Comparison of ENCODE assay signal across 7 mouse cellular contexts in the genomic region with DNA sequence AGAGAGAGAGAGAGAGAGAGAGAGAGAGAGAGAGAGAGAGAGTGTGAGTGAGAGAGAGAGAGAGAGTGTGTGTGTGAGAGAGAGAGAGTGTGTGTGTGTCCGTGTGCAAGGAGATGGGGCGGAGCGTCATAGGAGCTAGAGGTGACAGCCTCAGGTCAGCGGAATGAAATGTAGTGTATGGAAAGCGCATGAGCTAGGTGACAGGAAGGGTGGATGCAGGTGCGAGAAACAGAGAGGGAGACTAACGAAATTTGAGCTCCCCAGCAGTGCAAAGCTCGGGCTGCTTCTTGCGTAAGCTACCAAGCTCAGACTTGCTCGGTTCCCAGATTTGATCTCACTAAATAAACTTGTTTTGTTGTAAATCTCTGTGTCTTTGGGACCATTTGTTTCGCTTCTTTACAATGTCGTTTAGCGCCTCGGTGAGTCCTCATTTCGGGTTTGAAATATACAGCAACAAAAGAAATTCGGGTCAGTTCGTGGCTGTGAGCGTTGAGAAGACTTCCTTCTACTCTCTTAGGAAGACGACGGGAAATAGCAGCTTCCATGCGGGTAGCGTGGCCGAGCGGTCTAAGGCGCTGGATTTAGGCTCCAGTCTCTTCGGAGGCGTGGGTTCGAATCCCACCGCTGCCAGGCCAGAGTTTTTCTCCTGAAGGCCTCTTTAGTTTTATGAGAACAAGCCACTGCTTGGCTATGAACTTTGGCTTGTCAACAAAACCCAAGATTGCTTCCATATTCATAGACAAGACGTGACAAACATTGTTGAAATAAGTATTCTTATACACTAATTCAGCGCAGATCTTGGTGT. TPM values are rescaled to one million over a fixed set of nuclear protein-coding genes. Genes with fewer than 3 reads are reported as not detected.
A peak's percentile ranks its signal among the peaks of the same experiment; 100 is the strongest.
DNase-seq lines count a peak whose midpoint lies in the region; ATAC-seq and TF ChIP-seq lines count a peak whose summit lies in the region.

No protein-coding gene starts in this region.

- peaks cover 60% of the 10 kb centered on the region for H3K4me1 ChIP-seq in embryonic facial prominence, embryonic 10.5 days
- H3K4me1 ChIP-seq in intestine, postnatal 0 days (replicated peaks; ENCODE audit: control insufficient read depth, insufficient read depth, low read length): 0 out of 2 replicates have a peak, but pooled peaks cover 12% of the 10 kb centered on the region
- peaks cover 58% of the 10 kb centered on the region for H3K4me1 ChIP-seq in midbrain, embryonic 10.5 days

- ATAC-seq in granulocyte monocyte progenitor cell, adult 5-6 weeks (replicated peaks; ENCODE audit: poor library complexity, severe bottlenecking): peak; percentile 22
- ATAC-seq in intestine, postnatal 0 days: peak; percentile 71

- H3K27ac ChIP-seq in embryonic facial prominence, embryonic 10.5 days (replicated peaks): peak overlapping the region; percentile 63
- peak overlapping the region; percentile 87 for H3K27ac ChIP-seq in intestine, postnatal 0 days (ENCODE audit: low read depth, low read length)
- peak overlapping the region; percentile 74 for H3K27ac ChIP-seq in midbrain, embryonic 10.5 days (replicated peaks)

- peak overlapping the region; percentile 74 for H3K4me3 ChIP-seq in embryonic facial prominence, embryonic 10.5 days
- peak overlapping the region; percentile 53 for H3K4me3 ChIP-seq in intestine, postnatal 0 days (ENCODE audit: low read depth, low read length)
- peak overlapping the region; percentile 87 for H3K4me3 ChIP-seq in midbrain, embryonic 10.5 days

- no peaks in the 10 kb centered on the region for H3K9me3 ChIP-seq in embryonic facial prominence, embryonic 10.5 days
- H3K9me3 ChIP-seq in intestine, postnatal 0 days (ENCODE audit: control insufficient read depth): no peaks in the 10 kb centered on the region
- no peaks in the 10 kb centered on the region for H3K9me3 ChIP-seq in midbrain, embryonic 10.5 days (replicated peaks)

- H3K27me3 ChIP-seq in embryonic facial prominence, embryonic 10.5 days (replicated peaks; ENCODE audit: low read depth, poor library complexity, severe bottlenecking): peaks cover 49% of the 10 kb centered on the region
- peaks cover 7% of the 10 kb centered on the region; the same call in 1 of the 2 replicates for H3K27me3 ChIP-seq in intestine, postnatal 0 days (replicated peaks; ENCODE audit: control insufficient read depth, insufficient read depth, low read length)
- H3K27me3 ChIP-seq in midbrain, embryonic 10.5 days (ENCODE audit: low read depth, poor library complexity, severe bottlenecking): peaks cover 57% of the 10 kb centered on the region

- peak overlapping the region; percentile 93 for H3K4me2 ChIP-seq in intestine, postnatal 0 days (replicated peaks; ENCODE audit: low read depth)

- under 1% methylated on average over 31 of the region's 31 CpGs for WGBS in embryonic facial prominence, embryonic 10.5 days
- under 1% methylated on average over 31 of the region's 31 CpGs for WGBS in intestine, postnatal 0 days
- under 1% methylated on average over 31 of the region's 31 CpGs for WGBS in midbrain, embryonic 10.5 days

- TF ChIP-seq CTCF in intestine, postnatal 0 days (IDR thresholded peaks at IDR 0.05; ENCODE audit: low read depth): no peak

- intact Hi-C loops in left cerebral cortex, postnatal 36 days (cut with DNase I): loop anchor here (1.0 to 5.0 kb wide), 3 partner anchors 37 to 83 kb away; partner anchors contain the start of gene Vamp2

- peak overlapping the region; percentile 34; the same call in 1 of the 2 replicates for H3K9ac ChIP-seq in intestine, postnatal 0 days (ENCODE audit: low read depth, low read length)

- no peaks in the 10 kb centered on the region for H3K36me3 ChIP-seq in embryonic facial prominence, embryonic 10.5 days (replicated peaks)
- H3K36me3 ChIP-seq in intestine, postnatal 0 days (ENCODE audit: control insufficient read depth, insufficient read depth): no peaks in the 10 kb centered on the region
- H3K36me3 ChIP-seq in midbrain, embryonic 10.5 days: no peaks in the 10 kb centered on the region

- DNase-seq in adrenal gland, postnatal 10 days: peak; percentile 92
- DNase-seq in embryonic facial prominence, embryonic 10.5 days (ENCODE audit: low spot score): peak; percentile 94
- peak; percentile 92 to 94 for DNase-seq in left cerebral cortex, postnatal 36 days (ENCODE audit: low spot score in 2 of 2)
- peak; percentile 95 for DNase-seq in midbrain, embryonic 10.5 days (ENCODE audit: low spot score)
- peak; percentile 90 to 91 for DNase-seq in right cerebral cortex, postnatal 36 days (ENCODE audit: low spot score in 2 of 2)

RNA-seq across cellular contexts. Expression of gene 9130213A22Rik, which starts 1.5 kb away (rescaled TPM):
- total RNA-seq in adrenal gland, postnatal 10 days (2021): under 1 TPM; 0.48 to 0.66 TPM
- 0.12 TPM in 1 of 2 replicates, not detected in the other for polyA plus RNA-seq in embryonic facial prominence, embryonic 10.5 days (2016; fragmentation: Nextera tagmentation; extraction: Ambion mirVana)
- 0.17 TPM in 1 of 2 replicates, not detected in the other for total RNA-seq in granulocyte monocyte progenitor cell, adult 5-6 weeks (2014; fragmentation: Nextera tagmentation)
- not detected in 2 replicates for total RNA-seq in granulocyte monocyte progenitor cell, adult 5-6 weeks (2017)
- 0.12 and 0.37 TPM in 2 replicates for polyA plus RNA-seq in intestine, postnatal 0 days (2015; fragmentation: Nextera tagmentation; extraction: Ambion mirVana)
- total RNA-seq in left cerebral cortex, postnatal 36 days (2021): under 1 TPM; 0.52 to 0.75 TPM
- polyA plus RNA-seq in midbrain, embryonic 10.5 days (2016; fragmentation: Nextera tagmentation; extraction: Ambion mirVana): 0.07 and 0.14 TPM in 2 replicates

RNA-seq across cellular contexts. Expression of gene Aloxe3, which starts 1.8 kb away (rescaled TPM):
- total RNA-seq in adrenal gland, postnatal 10 days (2021): under 1 TPM; 0.60 to 0.76 TPM
- 0.04 and 0.19 TPM in 2 replicates for polyA plus RNA-seq in embryonic facial prominence, embryonic 10.5 days (2016; fragmentation: Nextera tagmentation; extraction: Ambion mirVana)
- not detected in 2 replicates for total RNA-seq in granulocyte monocyte progenitor cell, adult 5-6 weeks (2014; fragmentation: Nextera tagmentation)
- total RNA-seq in granulocyte monocyte progenitor cell, adult 5-6 weeks (2017): not detected in 2 replicates
- polyA plus RNA-seq in intestine, postnatal 0 days (2015; fragmentation: Nextera tagmentation; extraction: Ambion mirVana): 0.31 and 0.82 TPM in 2 replicates
- total RNA-seq in left cerebral cortex, postnatal 36 days (2021): 1 to 10 TPM; 4.3 to 6.8 TPM
- 0.17 and 0.25 TPM in 2 replicates for polyA plus RNA-seq in midbrain, embryonic 10.5 days (2016; fragmentation: Nextera tagmentation; extraction: Ambion mirVana)

RNA-seq across cellular contexts. Expression of gene Hes7, which starts 3.7 kb away (rescaled TPM):
- under 1 TPM; 0.18 to 0.36 TPM for total RNA-seq in adrenal gland, postnatal 10 days (2021)
- polyA plus RNA-seq in embryonic facial prominence, embryonic 10.5 days (2016; fragmentation: Nextera tagmentation; extraction: Ambion mirVana): 0.16 and 0.36 TPM in 2 replicates
- total RNA-seq in granulocyte monocyte progenitor cell, adult 5-6 weeks (2014; fragmentation: Nextera tagmentation): not detected in 2 replicates
- total RNA-seq in granulocyte monocyte progenitor cell, adult 5-6 weeks (2017): not detected in 2 replicates
- 0.21 and 0.37 TPM in 2 replicates for polyA plus RNA-seq in intestine, postnatal 0 days (2015; fragmentation: Nextera tagmentation; extraction: Ambion mirVana)
- 1 to 10 TPM in 1 of 2 experiments, under 1 TPM in 1; 0.79 to 1.3 TPM for total RNA-seq in left cerebral cortex, postnatal 36 days (2021)
- polyA plus RNA-seq in midbrain, embryonic 10.5 days (2016; fragmentation: Nextera tagmentation; extraction: Ambion mirVana): 0.07 and 0.09 TPM in 2 replicates

RNA-seq across cellular contexts. Expression of gene Per1, which starts 28.9 kb away (rescaled TPM):
- 100 to 1,000 TPM in 1 of 2 experiments, 10 to 100 TPM in 1; 63.1 to 157 TPM for total RNA-seq in adrenal gland, postnatal 10 days (2021)
- polyA plus RNA-seq in embryonic facial prominence, embryonic 10.5 days (2016; fragmentation: Nextera tagmentation; extraction: Ambion mirVana): 6.1 and 7.3 TPM in 2 replicates
- 10.3 and 11.7 TPM in 2 replicates for total RNA-seq in granulocyte monocyte progenitor cell, adult 5-6 weeks (2014; fragmentation: Nextera tagmentation)
- total RNA-seq in granulocyte monocyte progenitor cell, adult 5-6 weeks (2017): 9.4 and 9.8 TPM in 2 replicates
- polyA plus RNA-seq in intestine, postnatal 0 days (2015; fragmentation: Nextera tagmentation; extraction: Ambion mirVana): 7.2 and 11.3 TPM in 2 replicates
- 100 to 1,000 TPM; 106 to 122 TPM for total RNA-seq in left cerebral cortex, postnatal 36 days (2021)
- polyA plus RNA-seq in midbrain, embryonic 10.5 days (2016; fragmentation: Nextera tagmentation; extraction: Ambion mirVana): 6.8 and 7.6 TPM in 2 replicates

RNA-seq across cellular contexts. Expression of gene Alox12b, which starts 32.9 kb away (rescaled TPM):
- total RNA-seq in adrenal gland, postnatal 10 days (2021): not detected
- polyA plus RNA-seq in embryonic facial prominence, embryonic 10.5 days (2016; fragmentation: Nextera tagmentation; extraction: Ambion mirVana): 0.27 TPM in 1 of 2 replicates, not detected in the other
- total RNA-seq in granulocyte monocyte progenitor cell, adult 5-6 weeks (2014; fragmentation: Nextera tagmentation): not detected in 2 replicates
- not detected in 2 replicates for total RNA-seq in granulocyte monocyte progenitor cell, adult 5-6 weeks (2017)
- 0.08 and 0.13 TPM in 2 replicates for polyA plus RNA-seq in intestine, postnatal 0 days (2015; fragmentation: Nextera tagmentation; extraction: Ambion mirVana)
- 1 to 10 TPM; 6.0 to 6.1 TPM for total RNA-seq in left cerebral cortex, postnatal 36 days (2021)
- polyA plus RNA-seq in midbrain, embryonic 10.5 days (2016; fragmentation: Nextera tagmentation; extraction: Ambion mirVana): not detected in 2 replicates

Comparison
In these comparisons a context has a peak if more than half of its experiments do, and no peak if none do; other contexts are left out.
1. Peak in every context shown above with its lines: DNase-seq, ATAC-seq, H3K4me3 ChIP-seq and H3K27ac ChIP-seq.